14 mouse cellular contexts compared by ENCODE assay signal in the genomic region with DNA sequence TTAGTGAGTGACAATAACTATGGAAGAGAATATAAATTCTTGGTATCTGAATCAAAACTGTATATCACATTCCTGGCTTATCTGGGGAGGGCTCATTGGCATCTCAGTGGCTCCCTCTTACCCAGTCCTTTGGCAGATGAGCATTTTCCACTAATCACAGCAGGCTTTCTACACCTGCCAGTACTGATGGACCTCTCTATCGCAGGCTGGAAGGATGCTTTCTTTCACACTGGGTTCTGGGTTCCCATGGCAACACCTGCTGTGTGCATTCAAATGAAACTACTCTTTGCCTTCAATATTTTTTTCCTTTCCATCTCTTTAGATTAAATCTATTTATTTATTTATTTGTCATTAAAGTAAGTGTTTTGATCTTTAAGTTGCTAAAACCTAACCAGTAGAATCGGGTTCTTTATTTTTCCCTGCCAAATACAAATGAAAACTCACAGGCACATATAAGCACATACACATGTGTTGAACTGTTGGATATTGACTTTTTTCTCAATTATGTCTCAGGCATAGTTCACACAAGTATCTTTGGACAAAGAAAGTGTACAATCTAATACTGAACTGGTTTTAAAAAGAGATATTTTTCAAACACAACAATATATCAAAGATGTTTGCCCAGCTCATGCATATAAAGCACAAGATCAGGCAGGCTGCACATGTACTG.
DNase-seq lines count a peak whose midpoint lies in the region; ATAC-seq and TF ChIP-seq lines count a peak whose summit lies in the region.
"Had no signal": no experiment of that assay in that cellular context is flagged by ENCODE, and none has a peak within 500 bp of the region (broad histone marks: within the 10 kb centered on the region; RNA-seq: fewer than 3 reads in every experiment).

No protein-coding gene starts in this region.

- DNase-seq in left cerebral cortex, postnatal 4 days, result peak; percentile 43
- DNase-seq in left cerebral cortex, adult 9 months (ENCODE audit: low spot score in 2 of 2), result no peak
- peak; percentile 13 to 61 for DNase-seq in cerebellum, adult 2 months
- DNase-seq in thymus, postnatal 0 days (ENCODE audit: low spot score), result no peak
- no peak for DNase-seq in urinary bladder, postnatal 36 days (ENCODE audit: low spot score in 2 of 2)
- no peak for DNase-seq in testis, postnatal 14 days (ENCODE audit: low spot score)
- DNase-seq: heart, postnatal 14 days; kidney, adult 2 months; lung, adult 2 months had no signal

- no peak overlapping the region for H3K27ac ChIP-seq in cerebellum, adult 2 months (ENCODE audit: insufficient read depth, low read length)
- no peak overlapping the region for H3K27ac ChIP-seq in forebrain, embryonic 16.5 days (ENCODE audit: low read length)
- H3K27ac ChIP-seq in neural tube, embryonic 14.5 days (ENCODE audit: low read depth, low read length), result no peak overlapping the region
- H3K27ac ChIP-seq: embryonic facial prominence, embryonic 10.5 days; layer of hippocampus, adult 2 months; limb, embryonic 12.5 days had no signal

- intact Hi-C loops in left cerebral cortex, postnatal 4 days (cut with DNase I), result no loop called here

- H3K36me3 ChIP-seq in forebrain, embryonic 16.5 days (ENCODE audit: control insufficient read depth, insufficient read depth), result no peaks in the 10 kb centered on the region
- no peaks in the 10 kb centered on the region for H3K36me3 ChIP-seq in neural tube, embryonic 14.5 days (ENCODE audit: control insufficient read depth, insufficient read depth, low read length)
- H3K36me3 ChIP-seq: embryonic facial prominence, embryonic 10.5 days; limb, embryonic 12.5 days had no signal

- ATAC-seq in forebrain, embryonic 16.5 days, result peak; percentile 86
- ATAC-seq in neural tube, embryonic 14.5 days (ENCODE audit: low read depth), result peak; percentile 61; the same call in 1 of the 2 replicates

- no peak overlapping the region for H3K4me3 ChIP-seq in cerebellum, adult 2 months (replicated peaks; ENCODE audit: insufficient read depth, low read depth, low read length)
- H3K4me3 ChIP-seq in forebrain, embryonic 16.5 days (replicated peaks; ENCODE audit: low read length), result no peak overlapping the region
- H3K4me3 ChIP-seq in neural tube, embryonic 14.5 days (ENCODE audit: low read depth, low read length), result no peak overlapping the region
- H3K4me3 ChIP-seq: embryonic facial prominence, embryonic 10.5 days; layer of hippocampus, adult 2 months; limb, embryonic 12.5 days had no signal

- no peak for TF ChIP-seq CTCF in cerebellum, adult 2 months (IDR thresholded peaks at IDR 0.05; ENCODE audit: borderline replicate concordance, insufficient read depth, low read depth, low read length)

- no peak overlapping the region for H3K9ac ChIP-seq in forebrain, embryonic 16.5 days (replicated peaks; ENCODE audit: low read depth, low read length)
- no peak overlapping the region for H3K9ac ChIP-seq in neural tube, embryonic 14.5 days (replicated peaks; ENCODE audit: low read depth, low read length)
- H3K9ac ChIP-seq: limb, embryonic 12.5 days had no signal

- no peaks in the 10 kb centered on the region for H3K9me3 ChIP-seq in forebrain, embryonic 16.5 days (ENCODE audit: control insufficient read depth, low read length)
- no peaks in the 10 kb centered on the region for H3K9me3 ChIP-seq in neural tube, embryonic 14.5 days (ENCODE audit: control insufficient read depth, low read length)
- H3K9me3 ChIP-seq: embryonic facial prominence, embryonic 10.5 days; limb, embryonic 12.5 days had no signal

- no peak for TF ChIP-seq POLR2A in cerebellum, adult 2 months (IDR thresholded peaks at IDR 0.05; ENCODE audit: borderline replicate concordance, insufficient read depth, low read length)

- 36% methylated on average over 2 of the region's 2 CpGs for WGBS in cerebellum, adult 2 months
- WGBS in forebrain, embryonic 16.5 days, result 36% methylated on average over 2 of the region's 2 CpGs
- 56% methylated on average over 2 of the region's 2 CpGs for WGBS in neural tube, embryonic 14.5 days

- H3K4me1 ChIP-seq in cerebellum, adult 2 months (ENCODE audit: control insufficient read depth, insufficient read depth, low read length), result no peaks in the 10 kb centered on the region
- H3K4me1 ChIP-seq in forebrain, embryonic 16.5 days (replicated peaks; ENCODE audit: control insufficient read depth, insufficient read depth, low read length), result 0 out of 2 replicates have a peak, but pooled peaks cover 4% of the 10 kb centered on the region
- H3K4me1 ChIP-seq in neural tube, embryonic 14.5 days (ENCODE audit: control insufficient read depth, insufficient read depth, low read length), result no peaks in the 10 kb centered on the region
- H3K4me1 ChIP-seq: embryonic facial prominence, embryonic 10.5 days; limb, embryonic 12.5 days had no signal

- no peak overlapping the region for H3K4me2 ChIP-seq in forebrain, embryonic 16.5 days (ENCODE audit: low read length)
- no peak overlapping the region for H3K4me2 ChIP-seq in neural tube, embryonic 14.5 days (ENCODE audit: low read depth, low read length)
- H3K4me2 ChIP-seq: limb, embryonic 12.5 days had no signal

- no peaks in the 10 kb centered on the region for H3K27me3 ChIP-seq in cerebellum, adult 2 months (ENCODE audit: control insufficient read depth, insufficient read depth, low read length)
- no peaks in the 10 kb centered on the region for H3K27me3 ChIP-seq in forebrain, embryonic 16.5 days (replicated peaks; ENCODE audit: control insufficient read depth, insufficient read depth, low read length)
- H3K27me3 ChIP-seq in neural tube, embryonic 14.5 days (ENCODE audit: control insufficient read depth, insufficient read depth, low read length), result no peaks in the 10 kb centered on the region
- H3K27me3 ChIP-seq: limb, embryonic 12.5 days had no signal

Comparison
In these comparisons a context has a peak if more than half of its experiments do, and no peak if none do; other contexts are left out.
1. DNase-seq: peak in left cerebral cortex, postnatal 4 days (single experiment) and cerebellum, adult 2 months (2 of 2); none in left cerebral cortex, adult 9 months (0 of 2), thymus, postnatal 0 days (single experiment), urinary bladder, postnatal 36 days (0 of 2) and testis, postnatal 14 days (single experiment).